8 mouse cellular contexts compared by ENCODE assay signal in the genomic region with DNA sequence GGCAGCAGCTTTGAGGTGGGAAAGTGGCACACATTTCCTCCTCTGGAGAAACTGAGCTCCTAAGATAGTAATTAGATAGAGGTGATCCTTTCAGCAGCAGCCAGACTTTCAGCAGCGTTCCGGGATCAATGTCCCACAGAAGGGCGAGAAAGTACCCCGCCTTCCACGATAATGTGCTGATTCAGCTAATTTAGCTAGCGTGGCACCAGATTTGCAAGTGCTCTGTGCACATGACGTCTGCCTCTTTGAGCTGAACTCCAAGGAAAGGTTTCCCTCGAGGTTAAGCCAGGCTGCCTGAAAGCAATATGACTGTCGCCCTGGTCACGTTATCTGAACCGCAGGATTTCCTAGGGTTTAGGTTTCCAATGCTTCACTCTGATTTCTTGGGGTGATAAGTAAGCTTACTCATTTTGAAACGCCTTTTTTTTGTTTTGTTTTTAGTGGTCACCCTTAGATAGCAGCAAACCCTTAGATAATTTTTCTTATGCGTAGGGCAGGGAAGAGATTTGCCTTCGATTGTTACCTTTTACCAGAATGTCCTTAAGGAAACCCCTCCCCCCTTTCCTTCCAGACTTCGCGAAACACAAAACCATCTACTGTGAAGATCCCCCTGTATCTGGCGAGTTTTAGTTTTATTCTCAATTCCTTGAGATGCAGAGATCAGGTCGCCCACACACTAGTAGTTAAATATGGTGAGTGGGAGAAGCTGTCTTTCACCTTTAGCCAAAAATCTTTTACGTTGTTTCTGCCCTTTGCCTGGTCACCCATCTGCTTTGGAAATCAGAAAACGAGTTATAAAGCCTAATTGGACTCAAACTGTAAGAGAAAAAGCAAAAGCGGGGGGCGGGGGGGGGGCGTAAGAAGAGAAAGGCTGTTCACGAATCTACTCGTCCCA.
A peak's percentile ranks its signal among the peaks of the same experiment; 100 is the strongest.
DNase-seq lines count a peak whose midpoint lies in the region; ATAC-seq and TF ChIP-seq lines count a peak whose summit lies in the region.

No protein-coding gene starts in this region.

- no peak for TF ChIP-seq POLR2A in kidney, adult 2 months (IDR thresholded peaks at IDR 0.05; ENCODE audit: low read depth, low read length)

- TF ChIP-seq CTCF in kidney, adult 2 months (conservative IDR thresholded peaks at IDR 0.05; ENCODE audit: insufficient read depth, insufficient read length, low read depth, low read length), result no peak

- peaks cover 18% of the 10 kb centered on the region for H3K4me1 ChIP-seq in forebrain, embryonic 12.5 days
- peaks cover 3% of the 10 kb centered on the region; the same call in 1 of the 2 replicates for H3K4me1 ChIP-seq in kidney, adult 2 months (ENCODE audit: control insufficient read depth, insufficient read depth, low read length)
- 0 out of 2 replicates have a peak, but pooled peaks cover 5% of the 10 kb centered on the region for H3K4me1 ChIP-seq in stomach, embryonic 14.5 days (ENCODE audit: control insufficient read depth, insufficient read depth, low read length)

- ATAC-seq in forebrain, embryonic 12.5 days (ENCODE audit: low FRiP score), result peak; percentile 28
- ATAC-seq in stomach, embryonic 14.5 days (ENCODE audit: insufficient number of reproducible peaks, insufficient read depth, low FRiP score, low read depth), result 0 out of 2 replicates have a peak, but pooled peaks have one; percentile 44

- H3K27me3 ChIP-seq in forebrain, embryonic 12.5 days, result peaks cover 17% of the 10 kb centered on the region; the same call in 1 of the 2 replicates
- H3K27me3 ChIP-seq in kidney, adult 2 months (replicated peaks; ENCODE audit: control insufficient read depth, insufficient read depth, low read length), result no peaks in the 10 kb centered on the region
- no peaks in the 10 kb centered on the region for H3K27me3 ChIP-seq in stomach, embryonic 14.5 days (ENCODE audit: control insufficient read depth, insufficient read depth, low read length)

- no peaks in the 10 kb centered on the region for H3K36me3 ChIP-seq in forebrain, embryonic 12.5 days (replicated peaks)
- H3K36me3 ChIP-seq in kidney, adult 2 months (ENCODE audit: control insufficient read depth, insufficient read depth, low read length), result no peaks in the 10 kb centered on the region
- no peaks in the 10 kb centered on the region for H3K36me3 ChIP-seq in stomach, embryonic 14.5 days (ENCODE audit: control insufficient read depth, insufficient read depth, low read length)

- peak overlapping the region; percentile 66; the same call in 1 of the 2 replicates for H3K9ac ChIP-seq in forebrain, embryonic 12.5 days
- H3K9ac ChIP-seq in stomach, embryonic 14.5 days (replicated peaks; ENCODE audit: low read depth, low read length), result 0 out of 2 replicates have a peak overlapping the region, but pooled peaks have one; percentile 30

- H3K27ac ChIP-seq in forebrain, embryonic 12.5 days, result peak overlapping the region; percentile 91
- no peak overlapping the region for H3K27ac ChIP-seq in kidney, adult 2 months (ENCODE audit: insufficient read depth, low read depth, low read length)
- no peak overlapping the region for H3K27ac ChIP-seq in stomach, embryonic 14.5 days (ENCODE audit: low read length)

- H3K9me3 ChIP-seq in forebrain, embryonic 12.5 days, result no peaks in the 10 kb centered on the region
- H3K9me3 ChIP-seq in stomach, embryonic 14.5 days (ENCODE audit: control insufficient read depth, low read depth, low read length), result no peaks in the 10 kb centered on the region

- peak overlapping the region; percentile 71 for H3K4me2 ChIP-seq in forebrain, embryonic 12.5 days
- H3K4me2 ChIP-seq in stomach, embryonic 14.5 days (replicated peaks; ENCODE audit: low read depth, low read length), result peak overlapping the region; percentile 85

- DNase-seq in adrenal gland, postnatal 36 days, result peak; percentile 17 to 31
- no peak for DNase-seq in adrenal gland, postnatal 4 days (ENCODE audit: low spot score in 2 of 2)
- peak; percentile 47 for DNase-seq in CD4-positive, CD25-positive, alpha-beta regulatory T cell, adult 2 months (ENCODE audit: low read depth, low spot score)
- DNase-seq in kidney, adult 2 months, result peak; percentile 35
- DNase-seq in lung, postnatal 36 days, result peak; percentile 38
- no peak for DNase-seq in spleen, adult 18-20 months

- 2% methylated on average over 25 of the region's 25 CpGs for WGBS in forebrain, embryonic 12.5 days
- 3% methylated on average over 25 of the region's 25 CpGs for WGBS in kidney, adult 2 months
- WGBS in stomach, embryonic 14.5 days, result 5% methylated on average over 25 of the region's 25 CpGs

- H3K4me3 ChIP-seq in forebrain, embryonic 12.5 days (replicated peaks), result peak overlapping the region; percentile 38
- peak overlapping the region; percentile 10 for H3K4me3 ChIP-seq in kidney, adult 2 months (ENCODE audit: insufficient read depth, low read depth, low read length)
- H3K4me3 ChIP-seq in stomach, embryonic 14.5 days (ENCODE audit: low read depth, low read length), result peak overlapping the region; percentile 29

Comparison
In these comparisons a context has a peak if more than half of its experiments do, and no peak if none do; other contexts are left out.
1. DNase-seq: peak in adrenal gland, postnatal 36 days (2 of 2), CD4-positive, CD25-positive, alpha-beta regulatory T cell, adult 2 months (single experiment), kidney, adult 2 months (single experiment) and lung, postnatal 36 days (single experiment); none in adrenal gland, postnatal 4 days (0 of 2) and spleen, adult 18-20 months (0 of 2).
2. Peak in every context shown above with its lines, with median percentiles within 50 percentile points of each other: H3K4me3 ChIP-seq.